Mouse (Mus musculus) embryo, embryonic 11 days (tissue): ENCODE data around the gene Hmgb2.
"Not testable (repeated sequence)": the region's sequence is repeated elsewhere in the genome, so short reads cannot be mapped to it uniquely, and the experiment has no call there.

Experiments
- DNase-seq: peaks from one replicate; pipeline ENCODE4 v3.0.0-alpha.2; 2015

Gene Hmgb2

DNA sequence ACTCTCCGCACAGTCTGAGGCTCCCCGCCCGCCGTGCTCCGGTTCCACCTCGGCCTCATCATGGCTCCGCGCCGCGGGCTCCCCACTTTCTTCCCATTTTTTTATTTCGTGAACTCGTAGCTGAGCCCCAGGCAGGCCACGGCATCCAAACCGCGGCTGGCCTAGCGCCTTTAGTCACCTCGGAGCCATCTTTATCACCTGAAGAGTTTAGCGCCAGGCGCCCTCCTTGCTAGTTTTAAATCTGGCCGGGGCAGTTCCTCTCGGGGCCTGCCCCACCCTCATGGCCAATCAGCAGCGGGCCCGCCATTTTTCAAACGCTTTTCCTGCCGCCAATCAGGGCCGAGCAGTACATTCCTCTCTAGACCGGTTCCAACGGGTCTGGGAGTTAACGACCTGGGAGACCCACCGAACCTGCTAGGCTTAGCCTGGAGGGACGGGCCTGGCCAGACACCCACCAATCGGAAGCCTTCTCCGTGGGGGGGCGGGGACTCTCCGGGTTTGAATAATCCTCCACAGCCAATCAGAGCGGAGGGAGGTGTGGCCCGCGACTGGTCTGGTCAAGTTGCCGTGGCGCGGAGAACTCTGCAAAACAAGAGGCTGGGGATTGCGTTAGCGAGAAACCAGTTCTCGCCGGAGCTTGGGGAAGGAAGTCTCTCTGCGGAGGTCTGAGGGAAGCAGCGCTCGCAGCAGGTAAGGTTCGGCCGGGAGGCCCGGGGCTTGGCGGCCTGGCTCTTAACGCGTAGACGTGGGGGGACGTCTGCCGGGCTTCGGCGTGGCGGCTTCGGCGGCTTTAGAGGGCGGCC lies at the start of gene Hmgb2:
Hmgb2 (plus strand) TSS at position 592 of the 803 bp plus-strand sequence.
- DNase-seq, result peak; percentile 100

- DNase-seq, result no peak
Observed at GRCm38 (mm10) chr8:57462839-57463238, 48.9 kb upstream of the Hmgb2 start.

DNA sequence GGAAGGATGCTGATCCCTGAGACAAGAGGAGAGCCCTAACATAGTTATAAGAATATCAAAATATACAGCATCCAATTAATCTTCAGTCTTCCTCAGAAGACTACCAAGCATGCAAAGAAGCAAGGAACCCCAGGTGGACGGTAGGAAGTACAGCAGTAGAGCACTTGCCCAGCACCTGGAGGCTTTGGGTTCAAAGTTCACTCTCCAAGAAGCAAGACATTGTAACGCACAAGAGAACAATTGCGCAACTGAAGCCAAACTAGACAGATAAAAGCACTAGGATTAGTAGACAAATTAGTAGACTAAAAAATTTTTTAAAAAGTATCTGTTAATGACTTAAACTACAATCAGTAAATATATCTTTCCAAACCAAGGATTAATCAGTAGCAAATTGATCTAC lies 48.0 kb upstream of the Hmgb2 start:
- DNase-seq, result no peak

GRCm38 (mm10) chr8:57468624-57469023 lies 43.1 kb upstream of the Hmgb2 start:
- peak; percentile 14 for DNase-seq

GRCm38 (mm10) chr8:57470863-57471262 lies 40.8 kb upstream of the Hmgb2 start:
- DNase-seq, result no peak

DNA sequence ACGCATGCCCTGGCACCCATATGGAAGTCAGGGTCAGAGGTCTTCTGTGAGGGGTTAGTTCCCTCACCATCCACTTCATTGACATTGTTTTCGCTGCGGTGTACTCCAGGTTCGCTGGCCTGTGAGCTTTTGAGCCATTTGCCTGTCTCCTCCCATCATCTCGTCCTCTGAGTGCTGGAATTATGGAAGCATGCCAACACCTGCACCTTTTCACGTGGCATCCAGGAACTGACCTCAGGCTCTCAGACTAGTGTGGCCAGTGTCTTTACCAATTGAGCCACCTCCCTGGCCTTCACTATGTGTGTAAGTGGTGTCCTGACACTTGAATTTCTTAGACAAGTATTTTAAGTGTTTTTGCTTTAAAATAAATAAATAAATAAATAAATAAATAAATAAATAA lies 38.0 kb upstream of the Hmgb2 start:
- DNase-seq, result no peak

DNA sequence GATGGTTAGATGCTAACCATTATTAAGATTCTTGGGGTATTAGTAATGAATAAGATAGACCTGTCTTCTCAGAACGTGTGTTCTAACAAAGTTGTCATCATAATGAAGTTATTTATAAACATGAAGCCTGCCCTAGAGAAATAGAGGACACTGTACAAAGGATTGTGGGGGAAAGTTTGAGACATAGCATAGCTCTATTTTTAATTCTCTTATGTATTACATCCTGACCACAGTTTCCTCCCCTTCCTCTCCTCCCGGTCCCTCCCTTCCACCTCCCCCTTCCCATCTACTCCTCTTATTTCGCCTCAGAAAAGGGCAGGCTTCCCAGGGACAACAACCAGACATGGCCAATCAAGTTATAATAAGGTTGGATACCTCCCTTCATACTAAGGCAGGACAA lies 33.3 kb upstream of the Hmgb2 start:
- DNase-seq, result no peak

- no peak for DNase-seq
Observed at GRCm38 (mm10) chr8:57479700-57480099, 32.0 kb upstream of the Hmgb2 start.

- DNase-seq, result no peak
Observed at GRCm38 (mm10) chr8:57480606-57481005, 31.1 kb upstream of the Hmgb2 start.

DNA sequence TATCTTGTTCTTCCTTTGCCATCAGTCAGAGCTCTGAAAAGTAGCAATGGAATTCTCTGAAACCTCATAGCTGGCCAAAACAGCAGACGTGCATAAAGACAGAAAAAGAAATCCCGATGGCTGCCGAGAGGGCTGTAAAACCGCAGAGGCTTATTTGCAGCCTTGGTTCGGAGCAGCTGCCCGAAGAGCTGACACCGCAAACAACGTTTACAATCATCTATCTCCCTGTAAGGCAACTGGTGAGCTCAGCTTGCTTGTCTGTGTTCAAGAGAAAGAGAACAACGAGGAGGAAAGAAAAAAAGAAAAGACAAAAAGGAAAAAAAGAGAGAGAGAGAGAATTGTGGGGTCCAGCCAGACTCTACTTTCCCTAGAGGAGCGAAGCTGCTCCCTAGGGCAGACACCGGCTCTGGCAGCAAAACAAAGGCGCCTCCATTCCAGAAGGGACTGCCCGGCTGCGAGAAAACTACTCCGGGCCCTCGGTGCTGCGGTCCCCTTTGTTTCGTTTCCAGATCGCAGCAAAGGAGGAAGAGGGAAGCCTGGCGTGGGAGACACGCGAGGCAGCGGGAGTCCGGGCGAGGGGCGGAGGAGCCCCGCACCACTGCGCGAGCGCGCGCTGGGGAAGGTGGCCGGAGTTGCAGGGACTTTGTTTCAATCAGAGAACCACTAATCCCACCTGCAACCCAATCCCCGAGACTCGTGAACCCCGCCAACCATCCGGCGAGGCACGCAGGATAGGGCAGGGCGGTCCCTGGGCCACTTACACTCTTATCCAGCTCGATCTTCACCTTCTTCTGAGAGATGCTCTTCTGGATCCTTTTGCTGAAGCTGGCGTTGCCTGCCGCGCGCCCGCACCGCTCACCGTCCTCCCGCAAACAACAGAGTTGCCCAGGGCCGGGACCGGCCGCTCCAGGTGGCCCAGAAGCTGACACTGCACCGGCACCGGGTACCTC lies 24.9 kb upstream of the Hmgb2 start:
- DNase-seq, result peak; percentile 74

- peak; percentile 98 for DNase-seq
Observed at GRCm38 (mm10) chr8:57487441-57488155, 24.1 kb upstream of the Hmgb2 start, which contains the start of gene Sap30. TSS of gene Sap30 (minus strand) at chr8:57487860.

GRCm38 (mm10) chr8:57488312-57488765 lies 23.4 kb upstream of the Hmgb2 start:
- DNase-seq, result peak; percentile 74

DNA sequence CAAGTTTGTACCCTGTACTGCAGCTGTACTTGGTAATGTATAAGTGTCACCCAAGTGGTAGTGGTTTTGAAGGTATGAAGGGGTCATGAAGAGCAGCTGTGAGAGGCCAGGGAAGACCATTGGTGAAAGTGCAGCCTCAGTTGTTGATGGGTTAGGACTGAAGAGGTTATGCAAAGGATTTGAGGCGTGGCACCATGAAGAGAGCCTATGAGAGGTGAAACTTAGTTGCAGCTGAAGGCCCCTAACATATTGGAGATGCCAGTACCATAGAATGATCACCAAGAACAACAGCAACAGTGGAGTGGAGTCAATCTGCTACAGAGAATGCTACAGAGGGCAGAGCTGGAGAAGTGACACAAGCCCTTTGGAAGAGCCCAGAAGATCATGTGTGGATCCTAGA lies 22.3 kb upstream of the Hmgb2 start:
- DNase-seq, result no peak

DNA sequence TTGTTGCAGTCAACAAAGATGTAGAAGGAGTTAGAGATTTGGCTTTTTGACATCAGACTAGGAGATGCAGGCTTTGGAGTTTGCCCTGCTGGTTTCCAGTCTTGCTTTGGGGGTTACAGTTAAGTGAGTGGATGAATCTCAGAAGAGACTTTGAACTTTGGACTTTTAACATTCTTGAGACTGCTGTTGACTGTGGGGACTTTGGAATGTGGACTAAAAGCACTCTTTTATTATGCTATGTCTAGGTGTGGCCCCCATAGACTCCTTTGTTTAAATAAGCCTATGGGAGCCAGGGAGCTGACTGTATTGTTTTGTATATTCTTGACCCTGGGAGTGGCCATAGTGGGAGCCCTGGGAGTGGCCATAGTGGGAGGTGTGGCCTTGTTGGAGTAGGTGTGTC lies 21.8 kb upstream of the Hmgb2 start:
- no peak for DNase-seq

DNA sequence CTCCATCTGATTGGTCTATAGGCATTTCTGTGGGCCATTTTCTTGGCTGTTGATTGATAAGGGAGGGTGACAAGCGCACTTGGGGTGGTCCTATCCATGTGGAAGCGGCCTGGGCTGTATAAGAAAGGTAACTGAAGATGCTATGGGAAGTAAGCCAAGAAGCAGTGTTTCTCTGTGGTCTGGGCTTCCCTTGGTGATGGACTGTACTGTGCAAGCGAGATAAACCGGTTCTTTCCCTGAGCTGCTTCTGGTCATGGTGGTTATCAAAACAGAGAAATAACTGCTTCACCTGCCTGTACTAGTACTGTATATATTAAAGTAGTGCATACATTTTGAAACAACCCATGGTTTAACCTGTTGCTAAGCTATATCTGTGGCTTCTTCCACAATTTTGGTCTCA lies 19.8 kb upstream of the Hmgb2 start:
- no peak for DNase-seq

DNA sequence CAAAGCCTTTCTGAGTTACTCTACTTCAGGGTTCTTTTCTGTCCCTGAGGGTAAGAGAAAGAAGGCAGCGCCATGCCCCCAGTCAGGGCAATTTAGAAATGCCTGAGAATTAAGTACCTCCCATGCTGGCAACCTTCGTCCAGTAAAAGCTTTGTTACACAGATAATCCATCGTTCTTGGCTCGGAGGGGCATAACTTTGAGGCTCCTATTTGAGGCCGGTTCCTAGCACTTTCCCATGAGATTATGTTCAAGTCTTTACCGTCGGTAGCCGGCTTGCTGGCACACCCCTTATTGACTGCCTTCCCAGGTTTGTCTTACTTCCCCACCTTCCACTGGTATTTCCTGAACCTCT lies 13.2 kb upstream of the Hmgb2 start:
- no peak for DNase-seq

DNA sequence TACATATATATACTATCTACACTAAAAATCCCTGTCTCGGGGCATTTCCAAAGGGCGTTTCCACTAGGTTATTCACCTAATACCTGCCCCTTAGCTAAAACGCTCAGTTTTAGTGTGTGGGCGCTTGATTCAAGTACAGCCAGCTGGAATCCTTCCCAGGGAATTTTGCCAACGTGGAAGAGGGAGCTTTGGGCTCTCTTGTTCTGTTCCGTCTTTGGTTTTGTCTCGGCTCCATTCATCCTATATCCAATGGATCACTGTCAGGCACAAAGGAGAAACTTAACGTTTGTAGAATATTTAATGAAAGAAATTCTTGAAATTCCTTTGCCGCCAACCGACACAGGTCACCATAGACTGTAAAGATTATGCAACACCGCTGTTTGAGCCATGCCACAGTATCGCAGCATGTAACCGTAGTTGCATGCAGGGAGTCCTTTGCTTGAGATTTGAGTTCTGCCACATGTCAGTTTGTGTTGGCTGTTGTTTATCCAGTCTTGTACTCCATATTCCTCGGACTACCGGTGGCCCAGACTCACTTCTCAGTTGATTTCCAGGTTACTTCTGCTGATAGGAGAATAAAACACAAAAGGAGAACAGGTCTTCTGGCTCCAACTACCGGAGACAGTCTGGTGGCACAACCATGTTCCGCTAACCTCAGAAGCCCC lies 12.7 kb upstream of the Hmgb2 start:
- no peak for DNase-seq

DNA sequence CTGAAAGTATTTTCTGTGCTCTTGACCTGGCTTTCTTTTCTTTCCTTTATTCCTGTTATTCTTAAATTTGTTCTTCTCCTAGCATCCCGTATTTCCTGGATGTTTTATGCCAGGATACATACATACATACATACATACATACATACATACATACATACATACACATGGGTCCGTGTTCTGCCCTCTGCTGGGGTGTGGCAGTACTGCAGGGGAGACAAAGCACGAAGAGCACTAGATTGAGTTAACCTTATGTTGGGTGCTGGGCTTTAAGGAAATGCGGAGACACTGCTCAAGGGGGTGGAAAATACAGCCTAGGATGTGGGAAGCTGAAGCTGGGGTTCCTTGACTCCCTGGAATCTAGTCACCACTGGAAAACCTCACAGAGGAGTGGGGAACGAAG lies 8.1 kb upstream of the Hmgb2 start:
- peak; percentile 66 for DNase-seq

GRCm38 (mm10) chr8:57505500-57505899 lies 6.2 kb upstream of the Hmgb2 start:
- not testable (repeated sequence) for DNase-seq

- DNase-seq, result no peak
Observed at GRCm38 (mm10) chr8:57507556-57508063, 4.1 kb upstream of the Hmgb2 start.

- no peak for DNase-seq
Observed at GRCm38 (mm10) chr8:57508657-57509056, 3.0 kb upstream of the Hmgb2 start.

GRCm38 (mm10) chr8:57510791-57511315 lies 854 bp upstream of the Hmgb2 start:
- DNase-seq, result no peak
